In the genomic region with DNA sequence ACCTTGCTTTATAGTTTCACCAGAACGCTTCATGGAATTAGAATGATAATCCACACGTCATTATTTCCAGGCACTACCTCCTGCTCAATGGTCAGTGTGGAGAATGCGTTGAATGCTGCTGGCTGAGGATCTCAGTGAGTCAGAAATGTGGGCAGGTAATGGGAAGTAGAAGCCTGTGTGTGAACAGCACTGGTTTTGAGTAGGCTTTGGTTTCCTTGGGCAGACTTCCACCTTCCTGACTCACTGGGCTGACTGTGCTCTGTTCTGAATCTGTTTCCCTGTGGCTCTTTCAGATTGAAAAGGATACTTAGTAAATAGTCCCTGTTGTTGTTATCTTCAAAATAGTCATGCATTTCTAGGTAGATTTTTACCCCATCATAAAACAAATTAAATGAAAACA, we compare ENCODE assay signal across 36 mouse cellular contexts. TPM values are rescaled to one million over a fixed set of nuclear protein-coding genes. Genes with fewer than 3 reads are reported as not detected.
A peak's percentile ranks its signal among the peaks of the same experiment; 100 is the strongest.
DNase-seq lines count a peak whose midpoint lies in the region.
"Had no signal": no experiment of that assay in that cellular context is flagged by ENCODE, and none has a peak within 500 bp of the region (broad histone marks: within the 10 kb centered on the region; RNA-seq: fewer than 3 reads in every experiment).

No protein-coding gene starts in this region.

- H3K4me1 ChIP-seq in heart, embryonic 10.5 days: no peaks in the 10 kb centered on the region
- H3K4me1 ChIP-seq: forebrain, embryonic 15.5 days; intestine, embryonic 15.5 days; neural tube, embryonic 12.5 days had no signal

- WGBS in heart, embryonic 10.5 days: 77% methylated on average over 3 of the region's 3 CpGs

- peak; percentile 17 to 22 for DNase-seq in frontal cortex, postnatal 36 days (ENCODE audit: low spot score in 2 of 2)
- no peak for DNase-seq in frontal cortex, postnatal 14 days (ENCODE audit: low spot score in 2 of 2)
- DNase-seq in left cerebral cortex, adult 18-20 months (ENCODE audit: low spot score in 2 of 2): peak; percentile 40 to 44
- no peak for DNase-seq in left cerebral cortex, postnatal 4 days
- peak; percentile 54 for DNase-seq in NIH3T3 (ENCODE audit: low read depth)
- peak; percentile 5 to 31 for DNase-seq in right cerebral cortex, postnatal 36 days (ENCODE audit: low spot score in 2 of 2)
- DNase-seq in embryo, embryonic 9.5 days (ENCODE audit: extremely low spot score): no peak
- no peak for DNase-seq in heart, embryonic 10.5 days (ENCODE audit: low spot score)
- DNase-seq: adrenal gland, postnatal 10 days; cerebellum, adult 8-10 months; cerebellum, postnatal 36 days; embryo, embryonic 11 days; kidney, adult 8-10 months; kidney, postnatal 25 days; lung, postnatal 4 days; midbrain, embryonic 14.5 days; spleen, adult 18-20 months had no signal

- no peaks in the 10 kb centered on the region for H3K27me3 ChIP-seq in heart, embryonic 10.5 days (ENCODE audit: insufficient read depth, poor library complexity, severe bottlenecking)
- H3K27me3 ChIP-seq: CH12.LX; forebrain, embryonic 15.5 days; intestine, embryonic 15.5 days; neural tube, embryonic 12.5 days had no signal

- intact Hi-C loops in left cerebral cortex, postnatal 4 days (cut with DNase I): no loop called here

- no peaks in the 10 kb centered on the region for H3K9me3 ChIP-seq in heart, embryonic 10.5 days
- H3K9me3 ChIP-seq: forebrain, embryonic 15.5 days; G1E; intestine, embryonic 15.5 days; neural tube, embryonic 12.5 days had no signal

- no peak overlapping the region for H3K4me3 ChIP-seq in heart, embryonic 10.5 days
- H3K4me3 ChIP-seq: forebrain, embryonic 15.5 days; intestine, embryonic 15.5 days; left cerebral cortex, adult 2 months; neural tube, embryonic 12.5 days had no signal

- no peaks in the 10 kb centered on the region for H3K36me3 ChIP-seq in heart, embryonic 10.5 days
- H3K36me3 ChIP-seq: forebrain, embryonic 15.5 days; G1E; intestine, embryonic 15.5 days; neural tube, embryonic 12.5 days had no signal

- no peak overlapping the region for H3K27ac ChIP-seq in heart, embryonic 10.5 days
- H3K27ac ChIP-seq: forebrain, embryonic 15.5 days; intestine, embryonic 15.5 days; left cerebral cortex, adult 2 months; neural tube, embryonic 12.5 days had no signal

RNA-seq across cellular contexts. Expression of gene Cldn16, which starts 22.9 kb away (rescaled TPM):
- not detected for total RNA-seq in left cerebral cortex, adult 18-20 months (2021)
- total RNA-seq in left cerebral cortex, postnatal 4 days (2021): not detected
- not detected in 2 replicates for polyA plus RNA-seq in heart, embryonic 10.5 days (2016; fragmentation: Nextera tagmentation; extraction: Ambion mirVana)
- total RNA-seq: adrenal gland, postnatal 10 days; CH12.LX; G1E; gastrocnemius, adult 18-20 months; gastrocnemius, postnatal 4 days; hematopoietic stem cell, adult 5-6 weeks; left cerebral cortex, adult 2 months; liver, adult 2 months; megakaryocyte-erythroid progenitor cell, adult 5-6 weeks had no signal
- polyA plus RNA-seq: embryonic facial prominence, embryonic 14.5 days; forebrain, embryonic 15.5 days; G1E; heart, embryonic 16.5 days; hindbrain, embryonic 16.5 days; intestine, embryonic 15.5 days; limb, embryonic 11.5 days; liver, adult 2 months; liver, embryonic 16.5 days; lung, embryonic 16.5 days; midbrain, embryonic 14.5 days; neural tube, embryonic 12.5 days; testis, adult 2 months; urinary bladder, adult 2 months had no signal

Comparison
In these comparisons a context has a peak if more than half of its experiments do, and no peak if none do; other contexts are left out.
1. DNase-seq: peak in frontal cortex, postnatal 36 days (2 of 2), left cerebral cortex, adult 18-20 months (2 of 2), NIH3T3 (single experiment) and right cerebral cortex, postnatal 36 days (2 of 2); none in frontal cortex, postnatal 14 days (0 of 2), left cerebral cortex, postnatal 4 days (single experiment), embryo, embryonic 9.5 days (single experiment) and heart, embryonic 10.5 days (single experiment).